Mouse (Mus musculus) left cerebral cortex, adult 2 months (tissue): ENCODE measurements around the gene Tmem242. TPM values are rescaled to one million over a fixed set of nuclear protein-coding genes. Genes with fewer than 3 reads are reported as not detected.

ENCODE experiments used
- DNase-seq, 2 experiments: peaks; one replicate each; pipeline ENCODE4 v3.0.0; 2021 to 2022; ENCODE audit warnings: low spot score in 2 of 2, mixed read lengths in 1 of 2; ENCODE audit errors: extremely low spot score in 1 of 2
- H3K27ac ChIP-seq: fragments of 200-600 bp; 2 replicates; pipeline ENCODE4 v1.8.1; 2022
- H3K4me3 ChIP-seq: fragments of 200-600 bp; 2 replicates; pipeline ENCODE4 v1.8.1; 2022
- CTCF ChIP-seq: fragments of 200-600 bp; IDR thresholded peaks from 2 replicates; pipeline ENCODE4 v1.8.1; 2022; ENCODE audit warnings: antibody characterized with exemption, mild to moderate bottlenecking, moderate library complexity
- intact Hi-C: fragments of 180-260 bp; cut with DNase I; formaldehyde crosslinking; loops from one replicate; pipeline ENCODE4 v1.15.1; 2025
- total RNA-seq, 2 experiments: library from RNA; stranded (reverse); gene quantifications; 2 replicates each; pipeline ENCODE4 v1.2.3; 2021

The Tmem242 gene
- total RNA-seq, 2 experiments from 2014 or later = 80.8 to 84.0 TPM

DNA sequence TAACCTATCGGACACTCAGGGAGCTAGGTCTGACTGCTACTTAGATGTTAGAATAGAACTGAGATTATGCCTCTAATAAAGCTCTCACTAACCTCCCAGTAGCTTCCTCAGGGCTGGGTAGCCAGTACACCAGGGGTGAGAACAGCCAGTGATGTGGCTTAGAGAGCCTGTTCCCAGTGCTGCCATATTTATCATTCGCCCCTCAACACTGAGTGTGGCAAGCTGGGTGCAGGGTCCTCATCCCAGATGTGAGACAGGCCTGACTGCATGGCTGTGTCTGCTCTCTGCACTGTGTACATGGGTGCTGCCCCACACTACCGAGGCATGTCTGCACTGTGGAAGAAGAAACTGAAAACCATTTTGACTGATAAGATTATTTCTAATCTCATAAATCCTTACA, 26.0 kb downstream of the Tmem242 start:
- intact Hi-C loops = no loop called here
- H3K4me3 ChIP-seq = no peak overlapping the region
- no peak for DNase-seq
- H3K27ac ChIP-seq = no peak overlapping the region
- TF ChIP-seq CTCF = no peak

GRCm38 (mm10) chr17:5413350-5413749, 26.7 kb downstream of the Tmem242 start:
- Histone ChIP-seq H3K27ac (no peak overlapping the region), H3K4me3 (no peak overlapping the region)
- intact Hi-C loops = no loop called here
- DNase-seq = no peak
- no peak for TF ChIP-seq CTCF

DNA sequence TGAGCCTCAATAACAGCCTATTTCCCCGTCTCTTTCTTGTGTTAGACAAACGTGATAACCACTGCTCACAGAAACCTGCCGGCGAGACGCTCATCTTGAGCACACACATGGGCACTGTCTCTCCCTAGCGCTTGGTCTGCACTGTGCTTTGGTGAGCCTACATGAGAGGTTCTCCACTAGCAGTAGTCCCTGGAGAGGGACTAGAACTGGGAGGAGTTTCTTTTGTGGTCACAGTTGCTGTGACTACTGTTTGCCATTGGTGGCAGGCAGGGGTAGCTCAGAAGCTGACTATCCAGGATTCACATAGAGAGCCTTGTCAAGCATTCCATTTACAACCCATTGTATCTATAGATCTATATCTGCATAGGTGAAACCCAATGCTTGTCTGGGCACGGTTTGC, 27.3 kb downstream of the Tmem242 start:
- TF ChIP-seq CTCF = no peak
- Histone ChIP-seq H3K27ac (no peak overlapping the region), H3K4me3 (no peak overlapping the region)
- DNase-seq = no peak
- intact Hi-C loops = no loop called here

DNA sequence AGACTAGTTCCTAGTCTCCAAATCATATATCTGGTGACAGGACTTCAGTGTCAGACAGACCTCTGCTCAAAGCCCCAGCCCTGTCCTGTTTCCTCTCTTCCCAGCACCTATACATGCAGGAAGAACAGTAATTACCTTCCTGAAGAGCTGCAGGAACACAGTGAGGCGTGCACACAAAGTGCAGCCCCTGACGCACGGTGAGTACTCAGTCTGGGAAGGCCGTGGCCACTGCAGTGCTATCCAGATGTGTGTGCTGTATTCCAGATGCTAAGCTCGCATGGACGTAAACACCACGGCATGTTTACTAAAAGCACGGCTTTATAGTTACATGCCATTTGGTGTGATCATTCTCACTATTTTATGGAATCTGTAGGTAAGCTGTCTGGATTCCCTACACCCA, 27.8 kb downstream of the Tmem242 start:
- no peak for TF ChIP-seq CTCF
- DNase-seq = no peak
- no peak overlapping the region for H3K4me3 ChIP-seq
- intact Hi-C loops = no loop called here
- H3K27ac ChIP-seq = no peak overlapping the region

DNA sequence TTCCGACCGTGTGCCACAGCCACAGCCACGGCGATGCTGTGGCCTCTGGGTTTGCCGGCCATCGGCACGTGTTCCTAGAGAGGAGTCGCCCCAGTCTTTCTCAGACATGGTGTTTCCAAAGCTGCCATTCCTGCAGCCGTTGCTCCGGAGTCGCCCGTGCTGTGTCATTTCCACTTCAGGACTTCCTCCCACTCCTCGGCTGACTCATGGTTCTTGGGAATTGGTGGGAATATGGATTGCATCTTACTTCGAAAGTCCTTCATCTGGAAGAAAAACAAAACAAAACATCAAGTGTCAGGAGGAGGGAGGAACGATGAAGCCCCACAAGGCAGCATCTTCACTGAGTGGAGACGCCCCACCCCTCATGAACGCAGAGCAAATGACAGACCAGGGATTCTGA, 28.9 kb downstream of the Tmem242 start:
- H3K4me3 ChIP-seq = no peak overlapping the region
- intact Hi-C loops = no loop called here
- DNase-seq = no peak
- TF ChIP-seq CTCF = no peak
- no peak overlapping the region for H3K27ac ChIP-seq

- no peak for DNase-seq
- no peak for TF ChIP-seq CTCF
- H3K4me3 ChIP-seq = no peak overlapping the region
- intact Hi-C loops = no loop called here
- H3K27ac ChIP-seq = no peak overlapping the region
Measured at GRCm38 (mm10) chr17:5410336-5410735, 29.7 kb downstream of the Tmem242 start.

DNA sequence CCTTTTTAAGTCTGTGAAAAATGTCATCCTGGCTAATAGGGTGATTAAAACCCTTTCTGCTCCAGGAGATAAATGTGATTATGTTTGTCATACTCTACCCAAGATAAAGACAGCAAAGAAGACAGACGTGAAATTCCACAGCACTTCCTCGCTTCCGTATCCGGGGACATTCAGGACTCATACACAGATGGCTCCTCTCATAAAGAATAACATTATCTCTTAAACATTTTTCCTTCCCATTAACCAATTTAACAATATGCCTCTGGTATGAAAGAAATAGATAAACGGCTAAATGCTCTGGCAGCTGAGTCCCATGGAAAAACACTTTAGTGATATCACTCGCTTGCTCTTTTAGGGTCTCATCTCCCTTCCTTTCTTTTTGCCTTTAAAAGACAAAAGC, 33.0 kb downstream of the Tmem242 start:
- Histone ChIP-seq H3K27ac (no peak overlapping the region), H3K4me3 (no peak overlapping the region)
- intact Hi-C loops = no loop called here
- DNase-seq = no peak
- TF ChIP-seq CTCF = no peak

GRCm38 (mm10) chr17:5406566-5406965, 33.5 kb downstream of the Tmem242 start:
- Histone ChIP-seq H3K27ac (no peak overlapping the region), H3K4me3 (no peak overlapping the region)
- intact Hi-C loops = no loop called here
- TF ChIP-seq CTCF = no peak
- no peak for DNase-seq

DNA sequence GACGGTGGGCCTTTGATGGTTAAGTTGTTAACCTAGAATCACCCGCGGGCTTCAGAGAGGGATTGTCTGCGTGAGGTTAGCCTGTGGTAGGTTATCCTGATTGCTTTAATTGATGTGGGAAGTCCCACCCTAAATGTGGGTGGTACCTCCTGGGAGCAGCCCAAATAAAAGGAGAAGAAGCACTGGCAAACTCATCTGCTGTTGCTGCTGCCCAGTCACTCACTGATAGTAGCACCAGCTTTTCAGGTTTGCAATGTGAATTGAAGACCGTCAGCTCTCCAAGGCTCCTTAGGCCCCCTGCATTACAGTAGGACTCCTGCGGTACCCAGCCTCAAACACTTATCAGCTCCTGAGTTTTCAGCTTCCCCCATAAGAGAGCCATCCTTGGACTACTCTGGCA, 36.2 kb downstream of the Tmem242 start:
- Histone ChIP-seq H3K27ac (no peak overlapping the region), H3K4me3 (no peak overlapping the region)
- intact Hi-C loops = no loop called here
- no peak for DNase-seq
- TF ChIP-seq CTCF = no peak

GRCm38 (mm10) chr17:5402624-5403023, 37.4 kb downstream of the Tmem242 start:
- Histone ChIP-seq H3K27ac (no peak overlapping the region), H3K4me3 (no peak overlapping the region)
- peak; percentile 75 for TF ChIP-seq CTCF
- intact Hi-C loops = no loop called here
- peak; percentile 65 to 70 for DNase-seq

- intact Hi-C loops = no loop called here
- Histone ChIP-seq H3K27ac (peak overlapping the region; percentile 9; the same call in 1 of the 2 replicates), H3K4me3 (no peak overlapping the region)
- peak; percentile 74 for TF ChIP-seq CTCF
- DNase-seq = peak; percentile 56 to 67
Measured at GRCm38 (mm10) chr17:5402069-5402468, 38.0 kb downstream of the Tmem242 start.

DNA sequence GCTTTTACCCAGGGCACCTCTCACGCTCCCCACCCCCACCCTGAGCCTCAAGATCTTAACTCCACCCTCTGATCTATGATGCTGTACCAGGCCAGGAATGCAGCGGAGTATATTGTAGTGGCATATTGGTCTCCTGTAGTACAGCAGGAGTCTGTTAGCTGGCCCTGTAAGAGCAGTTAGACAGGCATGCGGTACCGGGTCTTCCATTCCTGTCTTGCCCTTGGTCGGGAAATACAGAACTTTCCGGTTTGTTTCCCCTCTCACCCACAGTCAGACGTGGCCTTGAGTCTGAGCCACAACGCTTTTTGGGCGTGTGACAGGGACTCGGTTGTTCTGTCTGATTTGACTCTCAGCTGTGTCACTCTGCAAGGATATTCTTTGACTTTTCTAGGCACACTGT, 38.8 kb downstream of the Tmem242 start:
- DNase-seq = no peak
- TF ChIP-seq CTCF = no peak
- intact Hi-C loops = no loop called here
- Histone ChIP-seq H3K4me3 (no peak overlapping the region), H3K27ac (peak overlapping the region; percentile 80)

DNA sequence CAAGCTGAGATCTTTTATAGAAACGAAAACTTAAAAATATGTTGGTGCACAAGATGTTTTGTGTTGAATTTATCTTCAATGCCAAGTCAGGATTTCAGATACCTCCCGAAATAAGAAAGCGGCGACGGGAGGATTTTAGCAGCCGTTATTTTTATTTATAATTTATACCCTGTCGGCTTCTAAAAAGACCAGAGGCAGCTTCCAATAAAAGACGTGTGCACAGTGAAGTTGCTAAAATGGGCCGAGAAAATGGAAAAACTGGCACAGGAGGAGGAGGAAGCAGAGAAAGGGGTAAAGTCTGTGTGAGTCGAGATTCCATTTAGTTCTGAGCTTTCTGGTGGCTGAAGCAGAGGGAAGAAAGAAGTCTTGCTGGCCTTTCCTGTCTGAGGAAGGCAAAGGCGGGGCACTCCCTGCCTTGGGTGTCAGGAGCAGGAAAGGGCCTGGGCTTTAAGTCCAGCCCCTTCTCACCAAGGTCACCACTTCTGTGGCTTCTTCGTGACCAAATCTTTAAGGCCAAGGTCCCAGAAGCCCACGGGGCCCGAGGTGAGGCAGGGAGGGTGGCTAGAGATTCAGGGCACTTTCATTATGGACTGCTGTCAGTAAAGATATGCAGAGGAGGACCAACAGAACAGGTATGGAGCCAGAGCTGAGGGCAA, 39.5 kb downstream of the Tmem242 start:
- no peak for TF ChIP-seq CTCF
- intact Hi-C loops = no loop called here
- H3K27ac ChIP-seq = peak overlapping the region; percentile 80
- DNase-seq = no peak
- H3K4me3 ChIP-seq = no peak overlapping the region
